Mouse (Mus musculus): ENCODE measurements around the gene Mfsd4b1. TPM values are rescaled to one million over a fixed set of nuclear protein-coding genes. Genes with fewer than 3 reads are reported as not detected.

Gene Mfsd4b1
- polyA plus RNA-seq, 1 experiment from 2014 or later: 0.74 TPM

DNA sequence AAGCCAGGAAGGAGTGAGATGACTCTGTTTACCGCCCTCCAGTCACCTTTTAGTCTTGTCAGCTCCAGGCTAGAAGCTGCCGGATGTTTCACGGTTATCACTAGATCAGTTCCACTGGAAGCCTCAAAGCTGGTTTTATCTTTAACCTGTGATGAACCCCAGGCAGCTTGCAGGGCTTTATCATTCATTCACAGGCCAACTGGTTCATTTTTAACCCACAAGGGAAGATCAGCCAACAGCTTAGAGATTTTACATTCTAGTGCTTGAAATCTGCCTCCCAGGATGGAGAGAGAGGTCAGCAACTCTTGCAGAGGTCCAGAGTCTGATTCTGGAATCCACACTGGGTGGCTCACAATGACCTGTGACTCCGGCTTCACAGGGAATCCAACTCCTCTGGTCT is 33.9 kb downstream of the Mfsd4b1 start:
- WGBS (ENCODE audit: insufficient replicate concordance): 18% methylated on average over 4 of the region's 4 CpGs
- H3K4me1 ChIP-seq (ENCODE audit: control insufficient read depth, low read depth, low read length): peaks cover 7% of the 10 kb centered on the region
- no peak overlapping the region for H3K4me3 ChIP-seq (ENCODE audit: low read depth, low read length)
- H3K9me3 ChIP-seq (replicated peaks; ENCODE audit: control insufficient read depth, low read length): no peaks in the 10 kb centered on the region
- H3K9ac ChIP-seq (ENCODE audit: low read depth, low read length): no peak overlapping the region
- no peak overlapping the region for H3K4me2 ChIP-seq (ENCODE audit: low read depth, low read length)
- ATAC-seq (ENCODE audit: low read depth): peak; percentile 70
- no peaks in the 10 kb centered on the region for H3K36me3 ChIP-seq (ENCODE audit: control insufficient read depth, insufficient read depth)
- peak overlapping the region; percentile 35; the same call in 1 of the 2 replicates for H3K27ac ChIP-seq (ENCODE audit: low read length)
- no peaks in the 10 kb centered on the region for H3K27me3 ChIP-seq (ENCODE audit: control insufficient read depth, insufficient read depth, low read depth, low read length)

DNA sequence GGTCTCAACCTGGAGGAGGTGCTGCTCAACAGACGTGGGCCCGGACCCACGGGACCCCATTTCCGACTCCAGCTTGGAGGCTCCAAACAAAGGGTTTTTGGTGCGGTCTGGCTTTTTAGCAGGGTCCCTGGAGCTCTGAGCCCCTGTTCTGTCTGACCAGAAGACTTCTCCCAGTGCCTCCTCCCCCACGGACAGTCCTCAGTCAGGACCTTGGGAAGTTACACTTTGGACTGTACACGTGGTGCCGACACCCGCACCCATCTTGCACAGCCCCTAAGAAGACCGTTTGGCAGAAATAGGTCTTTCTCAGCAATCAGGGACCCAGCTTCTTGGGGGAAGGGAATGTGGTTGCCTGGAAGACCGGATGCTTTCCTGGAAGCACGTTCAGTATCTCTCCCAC is 38.6 kb downstream of the Mfsd4b1 start, which contains the start of gene Mfsd4b5:
TSS of gene Mfsd4b5 (minus strand) at position 181 of the 400 bp plus-strand sequence.
- Histone ChIP-seq H3K4me1 (ENCODE audit: control insufficient read depth, low read depth, low read length) (peaks cover 7% of the 10 kb centered on the region), H3K4me2 (ENCODE audit: low read depth, low read length) (no peak within 1 kb of the TSS), H3K9me3 (replicated peaks; ENCODE audit: control insufficient read depth, low read length) (no peaks in the 10 kb centered on the region), H3K27me3 (ENCODE audit: control insufficient read depth, insufficient read depth, low read depth, low read length) (no peaks in the 10 kb centered on the region), H3K4me3 (ENCODE audit: low read depth, low read length) (no peak within 1 kb of the TSS), H3K36me3 (ENCODE audit: control insufficient read depth, insufficient read depth) (no peaks in the 10 kb centered on the region), H3K27ac (ENCODE audit: low read length) (no peak within 1 kb of the TSS), H3K9ac (ENCODE audit: low read depth, low read length) (no peak within 1 kb of the TSS)
- WGBS (ENCODE audit: insufficient replicate concordance): 71% methylated on average over 12 of the region's 12 CpGs
- ATAC-seq (ENCODE audit: low read depth): no peak

DNA sequence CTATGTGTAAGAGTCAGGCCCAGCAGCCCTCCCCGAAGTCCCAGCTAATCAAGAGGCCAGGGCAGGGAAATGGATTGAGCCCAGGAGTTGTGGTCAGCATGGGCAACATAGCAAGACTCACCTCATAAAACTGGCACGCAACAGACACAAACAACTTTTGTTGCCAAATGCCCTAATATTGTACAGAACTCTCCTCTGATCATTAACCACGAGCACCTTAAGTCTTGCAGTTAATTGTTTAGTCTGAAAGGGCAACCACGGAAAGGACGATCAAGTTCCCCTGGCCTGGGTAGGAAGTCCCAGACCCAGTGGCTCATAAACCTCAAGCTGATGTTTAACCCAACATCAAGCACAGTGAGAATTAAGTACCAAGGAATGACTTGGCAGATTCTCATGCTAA is 42.5 kb downstream of the Mfsd4b1 start:
- peaks cover 3% of the 10 kb centered on the region; the same call in 1 of the 2 replicates for H3K9me3 ChIP-seq (replicated peaks; ENCODE audit: control insufficient read depth, low read length)
- no peak overlapping the region for H3K27ac ChIP-seq (ENCODE audit: low read length)
- ATAC-seq (ENCODE audit: low read depth): no peak
- 40% methylated on average over 5 of the region's 5 CpGs for WGBS (ENCODE audit: insufficient replicate concordance)
- no peaks in the 10 kb centered on the region for H3K4me1 ChIP-seq (ENCODE audit: control insufficient read depth, low read depth, low read length)
- no peak overlapping the region for H3K9ac ChIP-seq (ENCODE audit: low read depth, low read length)
- H3K4me2 ChIP-seq (ENCODE audit: low read depth, low read length): no peak overlapping the region
- no peaks in the 10 kb centered on the region for H3K27me3 ChIP-seq (ENCODE audit: control insufficient read depth, insufficient read depth, low read depth, low read length)
- H3K36me3 ChIP-seq (ENCODE audit: control insufficient read depth, insufficient read depth): no peaks in the 10 kb centered on the region
- no peak overlapping the region for H3K4me3 ChIP-seq (ENCODE audit: low read depth, low read length)

DNA sequence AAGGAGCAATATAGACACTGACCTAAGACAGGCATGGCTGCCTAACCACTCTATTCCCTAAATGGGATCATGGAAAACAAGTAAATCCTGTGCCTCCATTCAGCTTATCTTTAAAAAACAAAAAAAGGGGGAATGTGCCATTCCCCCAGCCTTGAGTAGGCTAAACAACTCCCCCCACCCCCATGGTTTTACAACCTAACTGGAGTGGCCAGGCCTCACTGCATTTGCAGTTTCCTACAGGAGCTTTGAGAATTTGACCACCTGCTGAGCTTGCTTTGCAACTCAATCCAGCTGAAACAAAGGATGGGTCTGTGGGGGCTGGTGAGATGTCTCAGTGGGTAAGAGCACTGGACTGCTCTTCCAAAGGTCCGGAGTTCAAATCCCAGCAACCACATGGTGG is 46.8 kb downstream of the Mfsd4b1 start:
- no peaks in the 10 kb centered on the region for H3K4me1 ChIP-seq (ENCODE audit: control insufficient read depth, low read depth, low read length)
- no peak for ATAC-seq (ENCODE audit: low read depth)
- H3K27me3 ChIP-seq (ENCODE audit: control insufficient read depth, insufficient read depth, low read depth, low read length): no peaks in the 10 kb centered on the region
- H3K4me3 ChIP-seq (ENCODE audit: low read depth, low read length): no peak overlapping the region
- WGBS (ENCODE audit: insufficient replicate concordance): 78% methylated on average over 1 of the region's 1 CpGs
- H3K36me3 ChIP-seq (ENCODE audit: control insufficient read depth, insufficient read depth): no peaks in the 10 kb centered on the region
- peaks cover 3% of the 10 kb centered on the region; the same call in 1 of the 2 replicates for H3K9me3 ChIP-seq (replicated peaks; ENCODE audit: control insufficient read depth, low read length)
- H3K4me2 ChIP-seq (ENCODE audit: low read depth, low read length): no peak overlapping the region
- H3K27ac ChIP-seq (ENCODE audit: low read length): no peak overlapping the region
- no peak overlapping the region for H3K9ac ChIP-seq (ENCODE audit: low read depth, low read length)

DNA sequence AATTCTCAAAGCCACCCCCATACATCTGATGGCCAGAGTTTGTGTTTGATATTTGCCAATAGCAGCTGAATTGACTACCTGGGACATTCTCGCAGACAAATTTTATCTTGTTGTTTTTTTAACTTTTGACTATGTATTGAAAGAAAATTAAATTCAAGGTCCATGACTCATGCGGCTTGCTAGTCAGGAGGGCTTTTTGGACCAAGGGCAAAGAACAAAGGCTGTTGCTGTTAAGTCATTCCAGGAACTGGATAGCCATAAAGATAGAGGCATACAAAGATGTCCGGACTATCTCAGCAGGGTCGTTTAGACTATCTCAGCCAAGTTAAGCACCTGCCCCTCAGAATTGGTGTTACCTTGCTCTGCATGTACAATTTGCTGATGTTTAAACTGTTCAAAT is 47.7 kb downstream of the Mfsd4b1 start:
- Histone ChIP-seq H3K27ac (ENCODE audit: low read length) (no peak overlapping the region), H3K4me2 (ENCODE audit: low read depth, low read length) (no peak overlapping the region), H3K36me3 (ENCODE audit: control insufficient read depth, insufficient read depth) (no peaks in the 10 kb centered on the region), H3K4me3 (ENCODE audit: low read depth, low read length) (no peak overlapping the region), H3K9me3 (replicated peaks; ENCODE audit: control insufficient read depth, low read length) (peaks cover 3% of the 10 kb centered on the region; the same call in 1 of the 2 replicates), H3K9ac (ENCODE audit: low read depth, low read length) (no peak overlapping the region), H3K27me3 (ENCODE audit: control insufficient read depth, insufficient read depth, low read depth, low read length) (no peaks in the 10 kb centered on the region), H3K4me1 (ENCODE audit: control insufficient read depth, low read depth, low read length) (no peaks in the 10 kb centered on the region)
- ATAC-seq (ENCODE audit: low read depth): no peak
- WGBS (ENCODE audit: insufficient replicate concordance): 81% methylated on average over 4 of the region's 4 CpGs

DNA sequence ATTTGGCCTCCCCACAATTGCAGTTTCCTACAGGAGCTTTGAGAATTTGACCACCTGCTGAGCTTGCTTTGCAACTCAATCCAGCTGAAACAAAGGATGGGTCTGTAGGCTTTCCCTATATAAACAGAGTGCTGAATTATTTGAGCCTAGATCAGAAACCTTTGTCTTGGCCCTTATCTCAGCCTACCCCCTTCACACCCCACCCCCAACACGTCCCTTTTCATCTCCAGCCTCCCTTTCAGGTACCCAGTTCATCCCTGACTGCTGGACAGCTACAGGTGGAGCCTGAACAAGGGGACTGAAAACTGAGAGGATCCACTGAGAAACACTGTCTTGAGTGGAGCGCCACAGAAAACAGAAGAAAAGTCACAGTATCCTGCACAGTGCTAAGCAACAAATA is 49.3 kb downstream of the Mfsd4b1 start:
- no peaks in the 10 kb centered on the region for H3K4me1 ChIP-seq (ENCODE audit: control insufficient read depth, low read depth, low read length)
- no peak overlapping the region for H3K4me3 ChIP-seq (ENCODE audit: low read depth, low read length)
- WGBS (ENCODE audit: insufficient replicate concordance): 46% methylated on average over 2 of the region's 2 CpGs
- H3K27me3 ChIP-seq (ENCODE audit: control insufficient read depth, insufficient read depth, low read depth, low read length): no peaks in the 10 kb centered on the region
- no peaks in the 10 kb centered on the region for H3K36me3 ChIP-seq (ENCODE audit: control insufficient read depth, insufficient read depth)
- H3K9me3 ChIP-seq (replicated peaks; ENCODE audit: control insufficient read depth, low read length): peaks cover 3% of the 10 kb centered on the region; the same call in 1 of the 2 replicates
- no peak for ATAC-seq (ENCODE audit: low read depth)
- no peak overlapping the region for H3K9ac ChIP-seq (ENCODE audit: low read depth, low read length)
- H3K27ac ChIP-seq (ENCODE audit: low read length): no peak overlapping the region
- H3K4me2 ChIP-seq (ENCODE audit: low read depth, low read length): no peak overlapping the region

DNA sequence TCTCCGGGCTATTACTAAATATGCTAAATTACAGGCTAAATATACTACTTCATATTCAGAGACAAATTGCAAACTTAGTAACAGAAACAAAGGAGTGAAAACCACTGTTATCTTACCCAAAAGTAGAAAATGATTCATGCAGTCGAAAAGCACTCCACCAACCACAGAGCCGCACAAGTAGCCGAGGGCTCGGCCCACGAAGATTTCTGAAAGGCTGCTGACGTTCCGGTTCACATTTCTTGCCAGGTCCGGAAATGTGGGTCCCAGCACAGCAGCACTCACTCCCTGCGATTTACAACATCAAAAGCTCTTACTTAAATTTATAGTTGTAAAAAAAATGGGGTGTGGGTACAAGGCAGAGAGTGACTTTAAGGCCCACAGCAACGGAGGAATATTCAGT is 50.1 kb downstream of the Mfsd4b1 start:
- H3K36me3 ChIP-seq (ENCODE audit: control insufficient read depth, insufficient read depth): no peaks in the 10 kb centered on the region
- H3K27ac ChIP-seq (ENCODE audit: low read length): no peak overlapping the region
- H3K4me2 ChIP-seq (ENCODE audit: low read depth, low read length): no peak overlapping the region
- peaks cover 3% of the 10 kb centered on the region; the same call in 1 of the 2 replicates for H3K9me3 ChIP-seq (replicated peaks; ENCODE audit: control insufficient read depth, low read length)
- no peak overlapping the region for H3K4me3 ChIP-seq (ENCODE audit: low read depth, low read length)
- H3K27me3 ChIP-seq (ENCODE audit: control insufficient read depth, insufficient read depth, low read depth, low read length): no peaks in the 10 kb centered on the region
- 61% methylated on average over 11 of the region's 11 CpGs for WGBS (ENCODE audit: insufficient replicate concordance)
- H3K9ac ChIP-seq (ENCODE audit: low read depth, low read length): no peak overlapping the region
- no peaks in the 10 kb centered on the region for H3K4me1 ChIP-seq (ENCODE audit: control insufficient read depth, low read depth, low read length)
- no peak for ATAC-seq (ENCODE audit: low read depth)

DNA sequence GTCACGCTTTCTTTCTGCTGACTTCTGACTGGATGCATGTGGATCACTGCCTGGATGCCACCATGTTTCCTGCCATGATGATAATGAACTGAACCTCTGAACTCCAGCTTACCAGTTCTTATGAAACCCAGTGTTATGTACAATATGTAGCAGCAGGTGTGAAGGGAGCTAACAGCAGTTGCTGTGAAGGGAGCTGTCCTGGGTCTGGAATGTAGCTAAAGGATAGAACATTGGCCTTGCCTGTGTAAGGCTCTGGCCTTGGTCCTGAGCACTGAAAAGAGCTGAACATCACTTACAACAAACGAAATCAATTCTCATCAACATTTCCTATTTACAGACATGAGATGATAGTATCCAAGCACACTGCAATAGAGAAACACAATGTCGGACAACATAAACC is 57.6 kb downstream of the Mfsd4b1 start:
- 76% methylated on average over 3 of the region's 3 CpGs for WGBS (ENCODE audit: insufficient replicate concordance)
- H3K9ac ChIP-seq (ENCODE audit: low read depth, low read length): no peak overlapping the region
- no peaks in the 10 kb centered on the region for H3K4me1 ChIP-seq (ENCODE audit: control insufficient read depth, low read depth, low read length)
- H3K4me2 ChIP-seq (ENCODE audit: low read depth, low read length): no peak overlapping the region
- no peaks in the 10 kb centered on the region for H3K36me3 ChIP-seq (ENCODE audit: control insufficient read depth, insufficient read depth)
- H3K27ac ChIP-seq (ENCODE audit: low read length): no peak overlapping the region
- no peaks in the 10 kb centered on the region for H3K27me3 ChIP-seq (ENCODE audit: control insufficient read depth, insufficient read depth, low read depth, low read length)
- no peak for ATAC-seq (ENCODE audit: low read depth)
- H3K4me3 ChIP-seq (ENCODE audit: low read depth, low read length): no peak overlapping the region
- no peaks in the 10 kb centered on the region for H3K9me3 ChIP-seq (replicated peaks; ENCODE audit: control insufficient read depth, low read length)

DNA sequence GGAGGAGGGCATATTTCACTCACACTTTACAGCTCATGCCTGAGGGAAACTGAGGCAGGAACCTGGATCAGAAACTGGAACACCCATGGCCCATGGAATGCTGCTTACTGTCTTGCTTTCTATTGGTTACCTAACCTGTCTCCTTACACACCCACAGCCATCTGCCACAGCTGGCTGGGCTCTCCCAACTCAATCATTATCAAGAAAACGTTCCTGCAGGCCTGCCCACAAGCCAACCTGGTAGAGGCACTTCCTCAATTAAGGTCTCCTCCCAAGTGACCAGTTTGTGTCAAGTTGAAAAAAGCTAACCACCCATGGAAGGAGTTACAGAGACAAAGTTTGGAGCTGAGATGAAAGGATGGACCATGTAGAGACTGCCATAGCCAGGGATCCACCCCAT is 63.2 kb downstream of the Mfsd4b1 start:
- Histone ChIP-seq H3K4me3 (ENCODE audit: low read depth, low read length) (no peak overlapping the region), H3K9me3 (replicated peaks; ENCODE audit: control insufficient read depth, low read length) (no peaks in the 10 kb centered on the region), H3K27me3 (ENCODE audit: control insufficient read depth, insufficient read depth, low read depth, low read length) (no peaks in the 10 kb centered on the region), H3K4me2 (ENCODE audit: low read depth, low read length) (no peak overlapping the region), H3K4me1 (ENCODE audit: control insufficient read depth, low read depth, low read length) (peaks cover 3% of the 10 kb centered on the region; the same call in 1 of the 2 replicates), H3K9ac (ENCODE audit: low read depth, low read length) (no peak overlapping the region), H3K36me3 (ENCODE audit: control insufficient read depth, insufficient read depth) (no peaks in the 10 kb centered on the region), H3K27ac (ENCODE audit: low read length) (no peak overlapping the region)
- no peak for ATAC-seq (ENCODE audit: low read depth)
- WGBS (ENCODE audit: insufficient replicate concordance): 11% methylated on average over 1 of the region's 1 CpGs

Measured in liver, embryonic 16.5 days (tissue).